20 mouse cellular contexts compared by ENCODE assay signal in genomic region chr15:100059626-100060311, GRCm38 (mm10). TPM values are rescaled to one million over a fixed set of nuclear protein-coding genes. Genes with fewer than 3 reads are reported as not detected.
DNase-seq lines count a peak whose midpoint lies in the region; ATAC-seq and TF ChIP-seq lines count a peak whose summit lies in the region.
"Had no signal": no experiment of that assay in that cellular context is flagged by ENCODE, and none has a peak within 500 bp of the region (broad histone marks: within the 10 kb centered on the region; RNA-seq: fewer than 3 reads in every experiment).

No protein-coding gene starts in this region.

- ATAC-seq in inflammation-experienced regulatory T-cells, adult 6 months, result peak; percentile 2
- no peak for ATAC-seq in midbrain, embryonic 14.5 days (ENCODE audit: low FRiP score, low TSS enrichment)
- ATAC-seq: forebrain, embryonic 13.5 days; forebrain, postnatal 0 days; Patski had no signal

- H3K36me3 ChIP-seq in E14TG2a.4 (ENCODE audit: insufficient read depth, low read length), result no peaks in the 10 kb centered on the region
- H3K36me3 ChIP-seq in midbrain, embryonic 14.5 days (ENCODE audit: control insufficient read depth, insufficient read depth, low read length), result no peaks in the 10 kb centered on the region
- H3K36me3 ChIP-seq: heart, embryonic 13.5 days; hindbrain, embryonic 15.5 days had no signal

- H3K4me2 ChIP-seq in midbrain, embryonic 14.5 days (ENCODE audit: low read length), result no peak overlapping the region
- H3K4me2 ChIP-seq: embryonic facial prominence, embryonic 13.5 days; forebrain, embryonic 13.5 days; heart, embryonic 13.5 days; hindbrain, embryonic 15.5 days had no signal

- H3K4me3 ChIP-seq in cerebellum, adult 2 months (replicated peaks; ENCODE audit: insufficient read depth, low read depth, low read length), result no peak overlapping the region
- peak overlapping the region; percentile 24 for H3K4me3 ChIP-seq in E14TG2a.4 (replicated peaks; ENCODE audit: low read length)
- no peak overlapping the region for H3K4me3 ChIP-seq in midbrain, embryonic 14.5 days (replicated peaks; ENCODE audit: low read depth, low read length)
- H3K4me3 ChIP-seq: embryonic facial prominence, embryonic 13.5 days; forebrain, embryonic 13.5 days; heart, embryonic 13.5 days; hindbrain, embryonic 15.5 days had no signal

- no peaks in the 10 kb centered on the region for H3K9me3 ChIP-seq in E14TG2a.4 (ENCODE audit: low read length)
- no peaks in the 10 kb centered on the region for H3K9me3 ChIP-seq in midbrain, embryonic 14.5 days (ENCODE audit: control insufficient read depth, low read length)
- H3K9me3 ChIP-seq: embryonic facial prominence, embryonic 13.5 days; forebrain, embryonic 13.5 days; heart, embryonic 13.5 days; hindbrain, embryonic 15.5 days had no signal

- intact Hi-C loops in left cerebral cortex, postnatal 36 days (cut with DNase I), result no loop called here

- no peak for TF ChIP-seq CTCF in cerebellum, adult 2 months (IDR thresholded peaks at IDR 0.05; ENCODE audit: borderline replicate concordance, insufficient read depth, low read depth, low read length)
- no peak for TF ChIP-seq CTCF in E14TG2a.4 (conservative IDR thresholded peaks at IDR 0.05; ENCODE audit: low read length)

- TF ChIP-seq POLR2A in cerebellum, adult 2 months (IDR thresholded peaks at IDR 0.05; ENCODE audit: borderline replicate concordance, insufficient read depth, low read length), result no peak

- no peak for DNase-seq in cerebellum, adult 2 months
- DNase-seq in cerebellum, postnatal 4 days (ENCODE audit: low spot score in 2 of 2), result no peak
- peak; percentile 69 for DNase-seq in R1 (ENCODE audit: low read depth, low spot score)
- no peak for DNase-seq in heart, adult 9 months (ENCODE audit: low spot score in 2 of 2)
- DNase-seq in left cerebral cortex, postnatal 36 days (ENCODE audit: low spot score in 2 of 2), result no peak
- DNase-seq in midbrain, embryonic 14.5 days, result no peak
- DNase-seq: adrenal gland, postnatal 10 days; cerebellum, adult 11 months; cerebellum, adult 9-10 months; cerebellum, postnatal 25 days; forebrain, postnatal 0 days; gastrocnemius, postnatal 14 days; heart, postnatal 36 days had no signal

- H3K27ac ChIP-seq in cerebellum, adult 2 months (ENCODE audit: insufficient read depth, low read length), result 0 out of 2 replicates have a peak overlapping the region, but pooled peaks have one; percentile 28
- H3K27ac ChIP-seq in midbrain, embryonic 14.5 days (replicated peaks; ENCODE audit: low read depth, low read length), result no peak overlapping the region
- H3K27ac ChIP-seq: embryonic facial prominence, embryonic 13.5 days; forebrain, embryonic 13.5 days; heart, embryonic 13.5 days; hindbrain, embryonic 15.5 days had no signal

- 60% methylated on average over 7 of the region's 7 CpGs for WGBS in cerebellum, adult 2 months
- 76% methylated on average over 7 of the region's 7 CpGs for WGBS in midbrain, embryonic 14.5 days

- H3K27me3 ChIP-seq in cerebellum, adult 2 months (ENCODE audit: control insufficient read depth, insufficient read depth, low read length), result no peaks in the 10 kb centered on the region
- no peaks in the 10 kb centered on the region for H3K27me3 ChIP-seq in E14TG2a.4 (ENCODE audit: insufficient read depth, low read length)
- no peaks in the 10 kb centered on the region for H3K27me3 ChIP-seq in midbrain, embryonic 14.5 days (ENCODE audit: control insufficient read depth, insufficient read depth, low read length)
- H3K27me3 ChIP-seq: embryonic facial prominence, embryonic 13.5 days; forebrain, embryonic 13.5 days; heart, embryonic 13.5 days; hindbrain, embryonic 15.5 days; Patski had no signal

- H3K4me1 ChIP-seq in cerebellum, adult 2 months (ENCODE audit: control insufficient read depth, insufficient read depth, low read length), result peaks cover 29% of the 10 kb centered on the region
- peaks cover 91% of the 10 kb centered on the region for H3K4me1 ChIP-seq in E14TG2a.4 (replicated peaks; ENCODE audit: low read depth, low read length)
- peaks cover 8% of the 10 kb centered on the region; the same call in 1 of the 2 replicates for H3K4me1 ChIP-seq in midbrain, embryonic 14.5 days (ENCODE audit: control insufficient read depth, insufficient read depth, low read length)

- H3K9ac ChIP-seq in midbrain, embryonic 14.5 days (replicated peaks; ENCODE audit: low read length), result no peak overlapping the region
- H3K9ac ChIP-seq: embryonic facial prominence, embryonic 13.5 days; forebrain, embryonic 13.5 days; forebrain, postnatal 0 days; hindbrain, embryonic 15.5 days had no signal

RNA-seq across cellular contexts. Expression of gene Dip2b, which starts 21.3 kb away (rescaled TPM):
- polyA plus RNA-seq in cerebellum, adult 2 months (2012; rRNA removed), result 40.4 and 42.6 TPM in 2 replicates
- 10 to 100 TPM; 11.5 to 21.3 (median 13.3) TPM for polyA plus RNA-seq in inflammation-experienced regulatory T-cells, adult 6 months (2017; shearing (Covaris generic))
- 10 to 100 TPM; 64.8 to 68.3 TPM for total RNA-seq in left cerebral cortex, postnatal 36 days (2021)
- 30.1 and 31.1 TPM in 2 replicates for polyA plus RNA-seq in midbrain, embryonic 14.5 days (2014; fragmentation: Nextera tagmentation; extraction: Ambion mirVana)
